Mouse (Mus musculus) hindbrain, postnatal 0 days (tissue): Measurements from ENCODE around the gene Slc4a4. TPM values are rescaled to one million over a fixed set of nuclear protein-coding genes. Genes with fewer than 3 reads are reported as not detected.

Experiments used
- ATAC-seq: fragments of 200-750 bp; cut with Nextera tagmentation; 2 replicates; pipeline ENCODE4 v1.8.0; 2017; ENCODE audit warnings: mild to moderate bottlenecking, moderate TSS enrichment, moderate library complexity
- DNase-seq: peaks from one replicate; pipeline ENCODE4 v3.0.0-alpha.2; 2015; ENCODE audit warnings: low spot score
- H3K27ac ChIP-seq: fragments of 300-500 bp; sonication (generic); 2 replicates; pipeline ENCODE4 v1.5.1; 2014; ENCODE audit warnings: mild to moderate bottlenecking
- H3K27me3 ChIP-seq: fragments of 300-500 bp; sonication (generic); 2 replicates; pipeline ENCODE4 v1.6.1; 2014; ENCODE audit warnings: low read length, mixed read lengths; ENCODE audit not compliant: insufficient read depth
- H3K36me3 ChIP-seq: fragments of 300-500 bp; sonication (generic); 2 replicates; pipeline ENCODE4 v1.6.1; 2014; ENCODE audit warnings: low read length, mixed read lengths; ENCODE audit not compliant: insufficient read depth
- H3K4me1 ChIP-seq: fragments of 300-500 bp; sonication (generic); 2 replicates; pipeline ENCODE4 v1.6.1; 2014; ENCODE audit warnings: antibody characterized with exemption, low read length, mixed read lengths; ENCODE audit not compliant: insufficient read depth
- H3K4me2 ChIP-seq: fragments of 300-500 bp; sonication (generic); 2 replicates; pipeline ENCODE4 v1.6.1; 2014; ENCODE audit warnings: low read depth, mild to moderate bottlenecking, low read length, moderate library complexity, mixed read lengths
- H3K4me3 ChIP-seq: fragments of 300-500 bp; sonication (generic); 2 replicates; pipeline ENCODE4 v1.5.1; 2014; ENCODE audit warnings: low read length
- H3K9ac ChIP-seq: fragments of 300-500 bp; sonication (generic); replicated peaks from 2 replicates; pipeline ENCODE4 v1.6.1; 2014; ENCODE audit warnings: mild to moderate bottlenecking, low read length, moderate library complexity, mixed read lengths
- H3K9me3 ChIP-seq: fragments of 300-500 bp; sonication (generic); 2 replicates; pipeline ENCODE4 v1.6.1; 2016; ENCODE audit warnings: low read length, mixed read lengths
- CTCF ChIP-seq: IDR thresholded peaks from 2 replicates; pipeline ENCODE4 v1.5.1; 2016; ENCODE audit warnings: antibody characterized with exemption, control low read depth, low read depth
- WGBS: fragments of 180-500 bp; shearing (Covaris S2); extraction: QIAGEN DNeasy Blood & Tissue Kit; methylation state at CpG from one replicate; pipeline ENCODE4 v1.1.7; 2014; 5-methylcytosine and 5-hydroxymethylcytosine counted together
- polyA plus RNA-seq: library from polyadenylated mRNA; unstranded; fragments of >200 nt; fragmentation: Nextera tagmentation; extraction: Ambion mirVana; gene quantifications from 2 replicates; pipeline ENCODE4 v1.2.1, GENCODE M21; 2015
- total RNA-seq: library from RNA; depleted of rRNA; stranded (reverse); fragments of >200 nt; gene quantifications from 2 replicates; pipeline ENCODE4 v1.2.3, GENCODE M21; 2014

The Slc4a4 gene
- total and polyA plus RNA-seq, 2 experiments from 2014 or later = 31.1 to 68.8 TPM

GRCm38 (mm10) chr5:89014782-89015181, 128.2 kb downstream of the Slc4a4 start:
- no peak for ATAC-seq

GRCm38 (mm10) chr5:89015878-89016277, 129.3 kb downstream of the Slc4a4 start:
- H3K4me1 ChIP-seq = no peaks in the 10 kb centered on the region
- no peak overlapping the region for H3K4me3 ChIP-seq
- ATAC-seq (no peak), DNase-seq (no peak)
- H3K27ac ChIP-seq = no peak overlapping the region
- no peaks in the 10 kb centered on the region for H3K36me3 ChIP-seq
- WGBS = 81% methylated on average over 5 of the region's 5 CpGs
- H3K9ac ChIP-seq = no peak overlapping the region
- no peaks in the 10 kb centered on the region for H3K9me3 ChIP-seq
- no peak overlapping the region for H3K4me2 ChIP-seq
- TF ChIP-seq CTCF = no peak
- no peaks in the 10 kb centered on the region for H3K27me3 ChIP-seq

More at GRCm38 (mm10) chr5:89014782-89015181, 128.2 kb downstream of the Slc4a4 start:
- no peak for TF ChIP-seq CTCF
- Histone ChIP-seq H3K9me3 (no peaks in the 10 kb centered on the region), H3K4me2 (no peak overlapping the region), H3K36me3 (no peaks in the 10 kb centered on the region), H3K4me1 (no peaks in the 10 kb centered on the region), H3K27me3 (no peaks in the 10 kb centered on the region), H3K27ac (no peak overlapping the region), H3K9ac (no peak overlapping the region), H3K4me3 (no peak overlapping the region)
- WGBS = 90% methylated on average over 2 of the region's 2 CpGs
- DNase-seq = no peak

GRCm38 (mm10) chr5:89018537-89018936, 131.9 kb downstream of the Slc4a4 start:
- TF ChIP-seq CTCF = no peak
- Histone ChIP-seq H3K4me1 (no peaks in the 10 kb centered on the region), H3K36me3 (no peaks in the 10 kb centered on the region), H3K9ac (no peak overlapping the region), H3K9me3 (no peaks in the 10 kb centered on the region), H3K4me2 (no peak overlapping the region), H3K27me3 (no peaks in the 10 kb centered on the region), H3K27ac (no peak overlapping the region), H3K4me3 (no peak overlapping the region)
- no peak for DNase-seq
- WGBS = 73% methylated on average over 6 of the region's 6 CpGs
- no peak for ATAC-seq

- no peak overlapping the region for H3K9ac ChIP-seq
- H3K9me3 ChIP-seq = no peaks in the 10 kb centered on the region
- H3K27me3 ChIP-seq = no peaks in the 10 kb centered on the region
- no peak overlapping the region for H3K4me3 ChIP-seq
- no peak overlapping the region for H3K4me2 ChIP-seq
- no peaks in the 10 kb centered on the region for H3K4me1 ChIP-seq
- ATAC-seq (no peak), DNase-seq (no peak)
- H3K27ac ChIP-seq = no peak overlapping the region
- 85% methylated on average over 4 of the region's 4 CpGs for WGBS
- no peaks in the 10 kb centered on the region for H3K36me3 ChIP-seq
- no peak for TF ChIP-seq CTCF
Observed at GRCm38 (mm10) chr5:89024413-89024812, 137.8 kb downstream of the Slc4a4 start.

- ATAC-seq (no peak), DNase-seq (no peak)
- Histone ChIP-seq H3K9me3 (no peaks in the 10 kb centered on the region), H3K4me2 (no peak overlapping the region), H3K27me3 (no peaks in the 10 kb centered on the region), H3K4me1 (no peaks in the 10 kb centered on the region), H3K4me3 (no peak overlapping the region), H3K36me3 (no peaks in the 10 kb centered on the region), H3K27ac (no peak overlapping the region), H3K9ac (no peak overlapping the region)
- 91% methylated on average over 4 of the region's 4 CpGs for WGBS
- no peak for TF ChIP-seq CTCF
Observed at GRCm38 (mm10) chr5:89027518-89028085, 141.0 kb downstream of the Slc4a4 start.

- no peaks in the 10 kb centered on the region for H3K36me3 ChIP-seq
- H3K9ac ChIP-seq = no peak overlapping the region
- no peak for DNase-seq
- no peaks in the 10 kb centered on the region for H3K4me1 ChIP-seq
- no peaks in the 10 kb centered on the region for H3K27me3 ChIP-seq
- no peak for TF ChIP-seq CTCF
- no peak for ATAC-seq
- H3K9me3 ChIP-seq = no peaks in the 10 kb centered on the region
- H3K4me3 ChIP-seq = no peak overlapping the region
- H3K27ac ChIP-seq = no peak overlapping the region
- 87% methylated on average over 8 of the region's 8 CpGs for WGBS
- no peak overlapping the region for H3K4me2 ChIP-seq
Observed at GRCm38 (mm10) chr5:89032647-89033046, 146.0 kb downstream of the Slc4a4 start.

GRCm38 (mm10) chr5:89033256-89033655, 146.6 kb downstream of the Slc4a4 start:
- no peak for DNase-seq
- no peaks in the 10 kb centered on the region for H3K9me3 ChIP-seq
- no peak overlapping the region for H3K9ac ChIP-seq
- H3K4me2 ChIP-seq = no peak overlapping the region
- ATAC-seq = no peak
- no peaks in the 10 kb centered on the region for H3K27me3 ChIP-seq
- no peaks in the 10 kb centered on the region for H3K36me3 ChIP-seq
- 70% methylated on average over 4 of the region's 4 CpGs for WGBS
- TF ChIP-seq CTCF = no peak
- H3K27ac ChIP-seq = no peak overlapping the region
- H3K4me3 ChIP-seq = no peak overlapping the region
- H3K4me1 ChIP-seq = no peaks in the 10 kb centered on the region
